Mouse (Mus musculus) small intestine, adult 2 months (tissue): ENCODE results near the gene Cfap43. TPM values are rescaled to one million over a fixed set of nuclear protein-coding genes. Genes with fewer than 3 reads are reported as not detected.

Experiments used
- H3K27ac ChIP-seq: fragments of 200-500 bp; 2 replicates; pipeline ENCODE4 v1.5.1; 2012; ENCODE audit warnings: low read depth, low read length, control low read depth, inconsistent platforms; ENCODE audit not compliant: insufficient read depth
- H3K27me3 ChIP-seq: fragments of 200-500 bp; 2 replicates; pipeline ENCODE4 v1.6.1; 2012; ENCODE audit warnings: mild to moderate bottlenecking, moderate library complexity, low read length, inconsistent platforms; ENCODE audit not compliant: control insufficient read depth, insufficient read depth
- H3K36me3 ChIP-seq: fragments of 200-500 bp; 2 replicates; pipeline ENCODE4 v1.6.1; 2012; ENCODE audit warnings: mild to moderate bottlenecking, low read length, control low read depth, inconsistent platforms; ENCODE audit not compliant: control insufficient read depth, insufficient read depth
- H3K4me1 ChIP-seq: fragments of 200-500 bp; 2 replicates; pipeline ENCODE4 v1.6.1; 2012; ENCODE audit warnings: low read length, inconsistent platforms, mixed read lengths; ENCODE audit not compliant: control insufficient read depth, insufficient read depth, insufficient read length
- H3K4me3 ChIP-seq: fragments of 200-500 bp; 2 replicates; pipeline ENCODE4 v1.5.1; 2012; ENCODE audit warnings: low read depth, mild to moderate bottlenecking, control low read depth, inconsistent platforms, low read length, moderate library complexity
- CTCF ChIP-seq: fragments of 200-500 bp; IDR thresholded peaks from 2 replicates; pipeline ENCODE4 v1.5.1; 2012; ENCODE audit warnings: low read depth, mild to moderate bottlenecking, control low read depth, inconsistent platforms, low read length, moderate library complexity, mixed read lengths; ENCODE audit not compliant: insufficient replicate concordance, insufficient read length; ENCODE audit errors: extremely low read depth
- POLR2A ChIP-seq: fragments of 200-500 bp; IDR thresholded peaks from 2 replicates; pipeline ENCODE4 v1.6.1; 2012; ENCODE audit warnings: low read depth, mild to moderate bottlenecking, control low read depth, inconsistent platforms, low read length, moderate library complexity
- WGBS: fragments of 180-500 bp; shearing (Covaris S2); methylation state at CpG from one replicate; pipeline ENCODE4 v1.1.7; 2018; 5-methylcytosine and 5-hydroxymethylcytosine counted together
- polyA plus RNA-seq: library from polyadenylated mRNA; depleted of rRNA; stranded (reverse); fragments of >200 nt; gene quantifications from 2 replicates; pipeline ENCODE4 v1.2.3, GENCODE M21; 2012

The Cfap43 gene
- polyA plus RNA-seq, 1 experiment, result not detected

GRCm38 (mm10) chr19:47886617-47887016 lies 32.5 kb downstream of the Cfap43 start:
- 0 out of 2 replicates have a peak overlapping the region, but pooled peaks have one; percentile 22 for H3K27ac ChIP-seq

GRCm38 (mm10) chr19:47885886-47886285 lies 33.2 kb downstream of the Cfap43 start:
- Histone ChIP-seq H3K4me3 (no peak overlapping the region), H3K27ac (no peak overlapping the region), H3K4me1 (peaks cover 6% of the 10 kb centered on the region; the same call in 1 of the 2 replicates), H3K27me3 (no peaks in the 10 kb centered on the region), H3K36me3 (no peaks in the 10 kb centered on the region)
- 69% methylated on average over 11 of the region's 11 CpGs for WGBS
- TF ChIP-seq CTCF, result no peak
- TF ChIP-seq POLR2A, result no peak

More at GRCm38 (mm10) chr19:47886617-47887016, 32.5 kb downstream of the Cfap43 start:
- H3K4me3 ChIP-seq, result no peak overlapping the region
- no peaks in the 10 kb centered on the region for H3K27me3 ChIP-seq
- 45% methylated on average over 7 of the region's 7 CpGs for WGBS
- TF ChIP-seq CTCF (no peak), POLR2A (no peak)
- H3K36me3 ChIP-seq, result no peaks in the 10 kb centered on the region
- peaks cover 13% of the 10 kb centered on the region; the same call in 1 of the 2 replicates for H3K4me1 ChIP-seq

- H3K4me1 ChIP-seq, result peaks cover 3% of the 10 kb centered on the region; the same call in 1 of the 2 replicates
- TF ChIP-seq CTCF (no peak), POLR2A (no peak)
- H3K27me3 ChIP-seq, result no peaks in the 10 kb centered on the region
- no peaks in the 10 kb centered on the region for H3K36me3 ChIP-seq
- 59% methylated on average over 7 of the region's 7 CpGs for WGBS
- H3K4me3 ChIP-seq, result no peak overlapping the region
- H3K27ac ChIP-seq, result no peak overlapping the region
Measured at GRCm38 (mm10) chr19:47885191-47885743, 33.8 kb downstream of the Cfap43 start.

GRCm38 (mm10) chr19:47884296-47885085 lies 34.6 kb downstream of the Cfap43 start:
- 65% methylated on average over 13 of the region's 13 CpGs for WGBS
- Histone ChIP-seq H3K4me1 (no peaks in the 10 kb centered on the region), H3K27ac (no peak overlapping the region), H3K4me3 (no peak overlapping the region), H3K36me3 (no peaks in the 10 kb centered on the region), H3K27me3 (no peaks in the 10 kb centered on the region)
- TF ChIP-seq CTCF (no peak), POLR2A (no peak)

GRCm38 (mm10) chr19:47882882-47883254 lies 36.2 kb downstream of the Cfap43 start:
- TF ChIP-seq POLR2A, result no peak
- no peak for TF ChIP-seq CTCF
- WGBS, result 59% methylated on average over 9 of the region's 9 CpGs
- Histone ChIP-seq H3K4me3 (no peak overlapping the region), H3K36me3 (no peaks in the 10 kb centered on the region), H3K27ac (no peak overlapping the region), H3K4me1 (no peaks in the 10 kb centered on the region), H3K27me3 (no peaks in the 10 kb centered on the region)

- Histone ChIP-seq H3K27me3 (no peaks in the 10 kb centered on the region), H3K36me3 (no peaks in the 10 kb centered on the region), H3K4me3 (no peak overlapping the region), H3K4me1 (no peaks in the 10 kb centered on the region), H3K27ac (no peak overlapping the region)
- TF ChIP-seq CTCF (peak; percentile 100), POLR2A (no peak)
- 22% methylated on average over 11 of the region's 11 CpGs for WGBS
Measured at GRCm38 (mm10) chr19:47882151-47882881, 36.8 kb downstream of the Cfap43 start.

GRCm38 (mm10) chr19:47881538-47881937 lies 37.5 kb downstream of the Cfap43 start:
- H3K36me3 ChIP-seq, result no peaks in the 10 kb centered on the region
- no peak overlapping the region for H3K27ac ChIP-seq
- no peaks in the 10 kb centered on the region for H3K4me1 ChIP-seq
- no peak overlapping the region for H3K4me3 ChIP-seq
- 74% methylated on average over 7 of the region's 7 CpGs for WGBS
- H3K27me3 ChIP-seq, result no peaks in the 10 kb centered on the region
- no peak for TF ChIP-seq CTCF
- TF ChIP-seq POLR2A, result no peak
